Mouse (Mus musculus) embryonic facial prominence, embryonic 14.5 days (tissue): Measurements from ENCODE around the gene Akap4. TPM values are rescaled to one million over a fixed set of nuclear protein-coding genes. Genes with fewer than 3 reads are reported as not detected.

ENCODE experiments used
- ATAC-seq: fragments of 200-750 bp; cut with Nextera tagmentation; 2 replicates; pipeline ENCODE4 v1.8.0; 2017; ENCODE audit warnings: low read depth, moderate number of reproducible peaks, moderate TSS enrichment
- DNase-seq: peaks from one replicate; pipeline ENCODE4 v3.0.0-alpha.2; 2015; ENCODE audit warnings: low spot score
- H3K27ac ChIP-seq: fragments of 300-500 bp; sonication (generic); replicated peaks from 2 replicates; pipeline ENCODE4 v1.5.1; 2014; ENCODE audit warnings: low read depth, mild to moderate bottlenecking, low read length, moderate library complexity
- H3K27me3 ChIP-seq: fragments of 300-500 bp; sonication (generic); replicated peaks from 2 replicates; pipeline ENCODE4 v1.6.1; 2014; ENCODE audit warnings: low read length; ENCODE audit not compliant: control insufficient read depth, insufficient read depth
- H3K36me3 ChIP-seq: fragments of 300-500 bp; sonication (generic); 2 replicates; pipeline ENCODE4 v1.6.1; 2014; ENCODE audit warnings: low read length, mixed read lengths; ENCODE audit not compliant: control insufficient read depth, insufficient read depth
- H3K4me1 ChIP-seq: fragments of 300-500 bp; sonication (generic); 2 replicates; pipeline ENCODE4 v1.6.1; 2014; ENCODE audit warnings: antibody characterized with exemption, low read length; ENCODE audit not compliant: control insufficient read depth, insufficient read depth
- H3K4me2 ChIP-seq: fragments of 300-500 bp; sonication (generic); 2 replicates; pipeline ENCODE4 v1.6.1; 2014; ENCODE audit warnings: low read depth, mild to moderate bottlenecking, low read length, moderate library complexity, mixed read lengths
- H3K4me3 ChIP-seq: fragments of 300-500 bp; sonication (generic); 2 replicates; pipeline ENCODE4 v1.5.1; 2014; ENCODE audit warnings: low read depth, mild to moderate bottlenecking, low read length
- H3K9ac ChIP-seq: fragments of 300-500 bp; sonication (generic); 2 replicates; pipeline ENCODE4 v1.6.1; 2014; ENCODE audit warnings: low read depth, mild to moderate bottlenecking, low read length, moderate library complexity, mixed read lengths
- H3K9me3 ChIP-seq: fragments of 300-500 bp; sonication (generic); 2 replicates; pipeline ENCODE4 v1.6.1; 2016; ENCODE audit warnings: low read length; ENCODE audit not compliant: control insufficient read depth
- WGBS: fragments of 180-500 bp; shearing (Covaris S2); extraction: QIAGEN DNeasy Blood & Tissue Kit; methylation state at CpG from one replicate; pipeline ENCODE4 v1.1.7; 2014; 5-methylcytosine and 5-hydroxymethylcytosine counted together
- polyA plus RNA-seq: library from polyadenylated mRNA; unstranded; fragments of >200 nt; fragmentation: Nextera tagmentation; extraction: Ambion mirVana; gene quantifications from 2 replicates; pipeline ENCODE4 v1.2.1, GENCODE M21; 2014

Akap4 gene
- not detected in 2 replicates for polyA plus RNA-seq

DNA sequence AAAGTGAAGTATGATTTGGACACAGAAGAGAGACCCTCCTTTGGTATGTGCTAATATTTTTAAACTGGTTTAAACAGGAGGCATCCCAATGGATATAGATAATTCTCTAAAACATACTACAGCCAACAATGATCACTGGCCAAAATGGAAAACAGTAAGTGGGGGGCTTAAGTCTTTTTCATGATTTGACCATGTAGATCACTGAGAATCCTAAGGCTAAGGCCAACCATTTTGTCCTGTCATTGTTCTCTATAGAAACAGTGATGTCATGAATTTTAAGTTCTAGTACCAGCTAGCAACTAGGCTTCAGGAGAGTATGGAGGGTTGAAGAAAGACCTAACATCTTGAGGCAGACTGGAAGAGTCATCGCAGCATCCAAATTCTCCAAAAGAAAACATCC lies at the start of gene Akap4:
Akap4 (plus strand) TSS at position 301 of the 400 bp plus-strand sequence.
- Histone ChIP-seq H3K27me3 (no peaks in the 10 kb centered on the region), H3K4me1 (no peaks in the 10 kb centered on the region), H3K36me3 (no peaks in the 10 kb centered on the region), H3K9me3 (no peaks in the 10 kb centered on the region), H3K27ac (no peak within 1 kb of the TSS), H3K4me2 (no peak within 1 kb of the TSS), H3K9ac (no peak within 1 kb of the TSS), H3K4me3 (no peak within 1 kb of the TSS)
- 100% methylated on average over 1 of the region's 1 CpGs for WGBS
- ATAC-seq = no peak
- DNase-seq = no peak

GRCm38 (mm10) chrX:7041519-7041918 lies 25.8 kb upstream of the Akap4 start, which contains the start of gene Ccnb3:
Ccnb3 (minus strand) TSS chrX:7041619.
- H3K4me2 ChIP-seq = no peak within 1 kb of the TSS
- H3K27me3 ChIP-seq = no peaks in the 10 kb centered on the region
- H3K4me3 ChIP-seq = no peak within 1 kb of the TSS
- no peak within 1 kb of the TSS for H3K9ac ChIP-seq
- no peak for DNase-seq
- ATAC-seq = no peak
- H3K36me3 ChIP-seq = no peaks in the 10 kb centered on the region
- H3K4me1 ChIP-seq = no peaks in the 10 kb centered on the region
- no peak within 1 kb of the TSS for H3K27ac ChIP-seq
- WGBS = 95% methylated on average over 19 of the region's 19 CpGs
- 0 out of 2 replicates have a peak, but pooled peaks cover 4% of the 10 kb centered on the region for H3K9me3 ChIP-seq

- no peak for ATAC-seq
- H3K9me3 ChIP-seq = no peaks in the 10 kb centered on the region
These were observed 10.3 kb upstream of the Akap4 start for GRCm38 (mm10) chrX:7057056-7057455.

DNA sequence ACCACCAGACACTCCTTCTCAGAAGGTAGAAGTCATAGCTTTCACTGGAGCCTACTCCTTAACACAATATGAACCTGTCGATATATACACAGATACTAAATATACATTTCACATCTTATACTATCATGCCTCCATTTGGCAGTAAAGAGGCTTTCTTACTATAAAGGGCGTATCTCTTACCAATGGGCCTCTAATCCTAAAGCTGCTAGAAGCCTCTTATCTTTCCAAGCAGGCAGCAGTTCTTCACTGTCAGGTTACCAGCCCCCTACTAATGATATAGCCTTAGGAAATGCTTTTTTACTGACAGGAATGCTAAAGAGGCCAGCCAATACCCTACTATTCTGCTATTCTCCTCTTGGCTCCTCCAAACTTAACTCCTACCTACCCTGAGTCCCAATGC lies 9.7 kb upstream of the Akap4 start:
- WGBS = 80% methylated on average over 2 of the region's 2 CpGs
- Histone ChIP-seq H3K9ac (no peak overlapping the region), H3K4me1 (no peaks in the 10 kb centered on the region), H3K27me3 (no peaks in the 10 kb centered on the region), H3K9me3 (no peaks in the 10 kb centered on the region), H3K36me3 (no peaks in the 10 kb centered on the region), H3K4me3 (no peak overlapping the region), H3K27ac (no peak overlapping the region), H3K4me2 (no peak overlapping the region)
- DNase-seq = no peak
- ATAC-seq = no peak

More at GRCm38 (mm10) chrX:7057056-7057455, 10.3 kb upstream of the Akap4 start:
- no peak overlapping the region for H3K4me3 ChIP-seq
- H3K27me3 ChIP-seq = no peaks in the 10 kb centered on the region
- no peaks in the 10 kb centered on the region for H3K4me1 ChIP-seq
- no peak for DNase-seq
- no peaks in the 10 kb centered on the region for H3K36me3 ChIP-seq
- H3K27ac ChIP-seq = no peak overlapping the region
- no peak overlapping the region for H3K4me2 ChIP-seq
- no peak overlapping the region for H3K9ac ChIP-seq

DNA sequence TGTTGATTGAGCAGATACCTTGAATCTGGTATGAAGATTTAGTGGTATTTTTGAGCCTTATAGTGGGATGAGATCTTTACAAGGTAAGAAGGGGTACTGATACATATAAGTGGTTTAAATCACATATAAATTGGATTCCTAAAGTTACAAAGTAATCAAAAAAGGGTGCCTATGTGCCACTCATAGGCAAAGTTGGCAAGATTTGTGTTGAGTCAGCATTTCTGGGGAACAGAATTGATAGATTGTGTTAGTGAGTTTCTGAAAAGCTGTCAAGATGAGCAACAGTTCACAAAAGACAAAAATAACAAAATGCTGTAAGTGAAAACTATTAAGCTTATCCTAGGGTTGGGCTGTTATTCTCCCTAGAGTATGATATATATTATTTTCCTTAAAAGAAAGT lies 3.2 kb upstream of the Akap4 start:
- H3K4me1 ChIP-seq = no peaks in the 10 kb centered on the region
- H3K9me3 ChIP-seq = no peaks in the 10 kb centered on the region
- no peaks in the 10 kb centered on the region for H3K27me3 ChIP-seq
- no peaks in the 10 kb centered on the region for H3K36me3 ChIP-seq
- no peak overlapping the region for H3K4me2 ChIP-seq
- no peak for DNase-seq
- ATAC-seq = no peak
- no peak overlapping the region for H3K4me3 ChIP-seq
- H3K9ac ChIP-seq = no peak overlapping the region
- no peak overlapping the region for H3K27ac ChIP-seq

- H3K27ac ChIP-seq = no peak overlapping the region
- H3K9me3 ChIP-seq = no peaks in the 10 kb centered on the region
- no peaks in the 10 kb centered on the region for H3K36me3 ChIP-seq
- WGBS = 85% methylated on average over 2 of the region's 2 CpGs
- H3K4me3 ChIP-seq = no peak overlapping the region
- no peak for ATAC-seq
- no peak for DNase-seq
- H3K9ac ChIP-seq = no peak overlapping the region
- H3K27me3 ChIP-seq = no peaks in the 10 kb centered on the region
- H3K4me2 ChIP-seq = no peak overlapping the region
- no peaks in the 10 kb centered on the region for H3K4me1 ChIP-seq
These were observed 683 bp downstream of the Akap4 start for GRCm38 (mm10) chrX:7068002-7068401.

GRCm38 (mm10) chrX:7079820-7080429 lies 12.6 kb downstream of the Akap4 start:
- Histone ChIP-seq H3K4me1 (no peaks in the 10 kb centered on the region), H3K4me3 (no peak overlapping the region), H3K27ac (no peak overlapping the region), H3K27me3 (no peaks in the 10 kb centered on the region), H3K9me3 (no peaks in the 10 kb centered on the region), H3K4me2 (no peak overlapping the region), H3K36me3 (no peaks in the 10 kb centered on the region), H3K9ac (no peak overlapping the region)
- ATAC-seq (peak; percentile 76), DNase-seq (peak; percentile 77)
- 50% methylated on average over 6 of the region's 6 CpGs for WGBS

DNA sequence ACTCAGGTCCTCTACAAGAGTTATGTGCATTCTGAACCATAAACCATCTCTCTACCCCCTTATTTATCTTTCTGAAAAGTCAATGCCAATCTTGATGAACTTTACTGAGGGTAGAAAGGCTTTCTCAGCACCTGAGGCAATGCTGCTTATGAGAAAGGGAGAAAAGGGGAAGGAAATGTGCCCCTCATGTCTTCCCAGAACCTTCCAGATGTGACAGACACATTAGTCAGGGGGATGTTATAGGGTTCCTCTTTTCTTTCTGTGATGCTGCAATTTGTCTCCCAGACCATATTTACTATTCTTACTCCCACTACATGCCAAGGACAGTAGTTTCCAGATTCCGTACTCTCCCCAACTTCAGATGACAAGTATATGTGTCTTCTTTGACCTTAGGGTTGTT lies 18.6 kb downstream of the Akap4 start:
- whole genome bisulfite sequencing = 80% methylated on average over 1 of the region's 1 CpGs
- no peak overlapping the region for H3K27ac ChIP-seq
- no peak overlapping the region for H3K4me3 ChIP-seq
- ATAC-seq = no peak
- no peaks in the 10 kb centered on the region for H3K27me3 ChIP-seq
- no peak overlapping the region for H3K9ac ChIP-seq
- no peaks in the 10 kb centered on the region for H3K9me3 ChIP-seq
- no peak overlapping the region for H3K4me2 ChIP-seq
- H3K36me3 ChIP-seq = no peaks in the 10 kb centered on the region
- H3K4me1 ChIP-seq = no peaks in the 10 kb centered on the region
- no peak for DNase-seq

DNA sequence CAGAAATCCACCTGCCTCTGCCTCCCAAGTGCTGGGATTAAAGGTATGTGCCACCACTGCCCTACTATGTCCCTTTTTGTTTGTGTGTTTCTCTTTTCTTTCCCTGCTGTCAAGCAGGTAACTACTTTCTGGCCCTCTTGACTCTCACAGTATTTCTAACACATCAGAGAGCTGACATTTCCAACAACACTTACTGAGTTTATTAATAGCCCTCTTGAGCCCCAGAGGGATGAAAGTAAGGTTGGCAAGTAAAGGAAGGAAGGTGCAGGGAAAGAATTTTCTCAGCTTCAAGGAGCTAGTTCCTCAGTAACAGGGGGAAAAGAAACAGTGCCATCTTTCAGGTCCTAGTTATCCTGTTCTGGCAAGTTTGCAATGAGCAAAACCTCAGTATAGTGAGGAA lies 23.0 kb downstream of the Akap4 start:
- Histone ChIP-seq H3K4me1 (no peaks in the 10 kb centered on the region), H3K9ac (no peak overlapping the region), H3K27me3 (no peaks in the 10 kb centered on the region), H3K4me3 (no peak overlapping the region), H3K9me3 (no peaks in the 10 kb centered on the region), H3K4me2 (no peak overlapping the region), H3K36me3 (no peaks in the 10 kb centered on the region), H3K27ac (no peak overlapping the region)
- DNase-seq (no peak), ATAC-seq (no peak)
